Mouse (Mus musculus) midbrain, embryonic 14.5 days (tissue): ENCODE measurements around the gene Klk11. TPM values are rescaled to one million over a fixed set of nuclear protein-coding genes. Genes with fewer than 3 reads are reported as not detected.

Source experiments
- ATAC-seq: fragments of 200-750 bp; cut with Nextera tagmentation; 2 replicates; pipeline ENCODE4 v1.8.0; 2017; ENCODE audit warnings: moderate number of reproducible peaks, moderate library complexity; ENCODE audit not compliant: low FRiP score, low TSS enrichment
- DNase-seq: peaks from one replicate; pipeline ENCODE4 v3.0.0-alpha.2; 2015
- H3K27ac ChIP-seq: fragments of 300-500 bp; sonication (generic); replicated peaks from 2 replicates; pipeline ENCODE4 v1.5.1; 2014; ENCODE audit warnings: mild to moderate bottlenecking, low read depth, low read length, moderate library complexity
- H3K27me3 ChIP-seq: fragments of 300-500 bp; sonication (generic); 2 replicates; pipeline ENCODE4 v1.6.1; 2014; ENCODE audit warnings: low read length, control low read depth, mixed read lengths; ENCODE audit not compliant: control insufficient read depth, insufficient read depth
- H3K36me3 ChIP-seq: fragments of 300-500 bp; sonication (generic); 2 replicates; pipeline ENCODE4 v1.6.1; 2014; ENCODE audit warnings: low read length, control low read depth; ENCODE audit not compliant: control insufficient read depth, insufficient read depth
- H3K4me1 ChIP-seq: fragments of 300-500 bp; sonication (generic); 2 replicates; pipeline ENCODE4 v1.6.1; 2014; ENCODE audit warnings: mild to moderate bottlenecking, antibody characterized with exemption, low read length, control low read depth; ENCODE audit not compliant: control insufficient read depth, insufficient read depth
- H3K4me2 ChIP-seq: fragments of 300-500 bp; sonication (generic); 2 replicates; pipeline ENCODE4 v1.6.1; 2014; ENCODE audit warnings: mild to moderate bottlenecking, low read length, moderate library complexity
- H3K4me3 ChIP-seq: fragments of 300-500 bp; sonication (generic); replicated peaks from 2 replicates; pipeline ENCODE4 v1.5.1; 2014; ENCODE audit warnings: low read depth, low read length
- H3K9ac ChIP-seq: fragments of 300-500 bp; sonication (generic); replicated peaks from 2 replicates; pipeline ENCODE4 v1.6.1; 2014; ENCODE audit warnings: mild to moderate bottlenecking, low read length, moderate library complexity
- H3K9me3 ChIP-seq: fragments of 300-500 bp; sonication (generic); 2 replicates; pipeline ENCODE4 v1.6.1; 2016; ENCODE audit warnings: low read length, control low read depth, mixed read lengths; ENCODE audit not compliant: control insufficient read depth
- WGBS: fragments of 180-500 bp; shearing (Covaris S2); extraction: QIAGEN DNeasy Blood & Tissue Kit; methylation state at CpG from one replicate; pipeline ENCODE4 v1.1.7; 2014; 5-methylcytosine and 5-hydroxymethylcytosine counted together
- polyA plus RNA-seq: library from polyadenylated mRNA; unstranded; fragments of >200 nt; fragmentation: Nextera tagmentation; extraction: Ambion mirVana; gene quantifications from 2 replicates; pipeline ENCODE4 v1.2.1, GENCODE M21; 2014

Klk11 gene
- not detected in 2 replicates for polyA plus RNA-seq

GRCm38 (mm10) chr7:43774364-43774763 is at the start of gene Klk11:
Gene Klk11, plus strand, starts transcription at chr7:43774604.
- 94% methylated on average over 5 of the region's 5 CpGs for WGBS

GRCm38 (mm10) chr7:43747788-43748187 is 26.6 kb upstream of the Klk11 start:
- no peaks in the 10 kb centered on the region for H3K27me3 ChIP-seq
- no peak overlapping the region for H3K4me3 ChIP-seq
- DNase-seq: peak; percentile 7
- H3K27ac ChIP-seq: no peak overlapping the region
- 55% methylated on average over 1 of the region's 1 CpGs for WGBS
- H3K9ac ChIP-seq: no peak overlapping the region
- H3K36me3 ChIP-seq: no peaks in the 10 kb centered on the region
- ATAC-seq: no peak
- H3K4me2 ChIP-seq: no peak overlapping the region
- no peaks in the 10 kb centered on the region for H3K4me1 ChIP-seq
- H3K9me3 ChIP-seq: no peaks in the 10 kb centered on the region

More at GRCm38 (mm10) chr7:43774364-43774763, at the start of gene Klk11:
- DNase-seq (no peak), ATAC-seq (no peak)
- H3K4me1 ChIP-seq: no peaks in the 10 kb centered on the region
- no peak within 1 kb of the TSS for H3K9ac ChIP-seq
- no peak within 1 kb of the TSS for H3K4me2 ChIP-seq
- H3K4me3 ChIP-seq: no peak within 1 kb of the TSS
- H3K36me3 ChIP-seq: no peaks in the 10 kb centered on the region
- no peaks in the 10 kb centered on the region for H3K27me3 ChIP-seq
- H3K27ac ChIP-seq: no peak within 1 kb of the TSS
- no peaks in the 10 kb centered on the region for H3K9me3 ChIP-seq

- H3K4me3 ChIP-seq: no peak overlapping the region
- ATAC-seq (no peak), DNase-seq (no peak)
- WGBS: 75% methylated on average over 2 of the region's 2 CpGs
- H3K4me2 ChIP-seq: no peak overlapping the region
- no peaks in the 10 kb centered on the region for H3K9me3 ChIP-seq
- H3K27ac ChIP-seq: no peak overlapping the region
- no peak overlapping the region for H3K9ac ChIP-seq
- H3K27me3 ChIP-seq: no peaks in the 10 kb centered on the region
- no peaks in the 10 kb centered on the region for H3K4me1 ChIP-seq
- no peaks in the 10 kb centered on the region for H3K36me3 ChIP-seq
These were observed 21.6 kb upstream of the Klk11 start for GRCm38 (mm10) chr7:43752806-43753205.

GRCm38 (mm10) chr7:43766484-43766883 is 7.9 kb upstream of the Klk11 start:
- Histone ChIP-seq H3K27ac (no peak overlapping the region), H3K4me2 (no peak overlapping the region), H3K4me1 (no peaks in the 10 kb centered on the region), H3K36me3 (no peaks in the 10 kb centered on the region), H3K27me3 (no peaks in the 10 kb centered on the region), H3K9ac (no peak overlapping the region), H3K9me3 (no peaks in the 10 kb centered on the region), H3K4me3 (no peak overlapping the region)
- 24% methylated on average over 8 of the region's 8 CpGs for WGBS
- DNase-seq (peak; percentile 31), ATAC-seq (no peak)

- Histone ChIP-seq H3K27ac (no peak within 1 kb of the TSS), H3K27me3 (no peaks in the 10 kb centered on the region), H3K36me3 (no peaks in the 10 kb centered on the region), H3K4me3 (no peak within 1 kb of the TSS), H3K4me1 (no peaks in the 10 kb centered on the region), H3K4me2 (no peak within 1 kb of the TSS), H3K9ac (no peak within 1 kb of the TSS), H3K9me3 (no peaks in the 10 kb centered on the region)
- DNase-seq: no peak
- 88% methylated on average over 4 of the region's 4 CpGs for WGBS
- ATAC-seq: no peak
These were observed 5.8 kb upstream of the Klk11 start, which contains the start of gene Klk12 for GRCm38 (mm10) chr7:43768597-43768996. Gene Klk12, plus strand, starts transcription at chr7:43768897.

- ATAC-seq (no peak), DNase-seq (no peak)
- WGBS: 93% methylated on average over 8 of the region's 8 CpGs
- H3K4me2 ChIP-seq: no peak overlapping the region
- no peak overlapping the region for H3K9ac ChIP-seq
- no peak overlapping the region for H3K4me3 ChIP-seq
- no peaks in the 10 kb centered on the region for H3K4me1 ChIP-seq
- H3K9me3 ChIP-seq: no peaks in the 10 kb centered on the region
- no peaks in the 10 kb centered on the region for H3K36me3 ChIP-seq
- no peak overlapping the region for H3K27ac ChIP-seq
- no peaks in the 10 kb centered on the region for H3K27me3 ChIP-seq
These were observed 4.8 kb upstream of the Klk11 start for GRCm38 (mm10) chr7:43769636-43770035.

GRCm38 (mm10) chr7:43770701-43771100 is 3.7 kb upstream of the Klk11 start:
- WGBS: 95% methylated on average over 10 of the region's 10 CpGs
- Histone ChIP-seq H3K9me3 (no peaks in the 10 kb centered on the region), H3K9ac (no peak overlapping the region), H3K4me2 (no peak overlapping the region), H3K27me3 (no peaks in the 10 kb centered on the region), H3K4me3 (no peak overlapping the region), H3K4me1 (no peaks in the 10 kb centered on the region), H3K27ac (no peak overlapping the region), H3K36me3 (no peaks in the 10 kb centered on the region)
- no peak for DNase-seq
- no peak for ATAC-seq

- ATAC-seq (no peak), DNase-seq (no peak)
- Histone ChIP-seq H3K4me2 (no peak overlapping the region), H3K36me3 (no peaks in the 10 kb centered on the region), H3K27ac (no peak overlapping the region), H3K9me3 (no peaks in the 10 kb centered on the region), H3K27me3 (no peaks in the 10 kb centered on the region), H3K4me3 (no peak overlapping the region), H3K4me1 (no peaks in the 10 kb centered on the region), H3K9ac (no peak overlapping the region)
- WGBS: 95% methylated on average over 6 of the region's 6 CpGs
These were observed 2.5 kb upstream of the Klk11 start for GRCm38 (mm10) chr7:43771916-43772315.

- H3K4me2 ChIP-seq: no peak overlapping the region
- H3K9me3 ChIP-seq: no peaks in the 10 kb centered on the region
- no peak for ATAC-seq
- H3K9ac ChIP-seq: no peak overlapping the region
- no peak for DNase-seq
- no peak overlapping the region for H3K27ac ChIP-seq
- no peak overlapping the region for H3K4me3 ChIP-seq
- no peaks in the 10 kb centered on the region for H3K36me3 ChIP-seq
- no peaks in the 10 kb centered on the region for H3K27me3 ChIP-seq
- no peaks in the 10 kb centered on the region for H3K4me1 ChIP-seq
- WGBS: 85% methylated on average over 3 of the region's 3 CpGs
These were observed 1.5 kb upstream of the Klk11 start for GRCm38 (mm10) chr7:43772901-43773300.
